Mouse (Mus musculus): ENCODE measurements at regions not wholly inside any gene's neighbourhood (a gene's known extent, or its start where the extent isn't known, plus 50 kb on each side); places are given as distances from the start of the nearest gene placed in this dataset.

- Histone ChIP-seq H3K4me3 (ENCODE audit: low read depth, low read length) (no peak overlapping the region), H3K9ac (ENCODE audit: low read length) (no peak overlapping the region), H3K4me2 (no peak overlapping the region), H3K9me3 (ENCODE audit: control insufficient read depth, low read length) (no peaks in the 10 kb centered on the region), H3K36me3 (ENCODE audit: control insufficient read depth, insufficient read depth, low read length) (no peaks in the 10 kb centered on the region), H3K27ac (ENCODE audit: low read depth, low read length) (no peak overlapping the region), H3K4me1 (ENCODE audit: control insufficient read depth, insufficient read depth, low read length) (no peaks in the 10 kb centered on the region), H3K27me3 (ENCODE audit: control insufficient read depth, insufficient read depth, low read length) (no peaks in the 10 kb centered on the region)
- DNase-seq (ENCODE audit: low spot score, missing footprints) (no peak), ATAC-seq (ENCODE audit: low FRiP score) (no peak)
- 71% methylated on average over 1 of the region's 1 CpGs for WGBS
These were observed 165.0 kb upstream of the Pter start for GRCm38 (mm10) chr2:12758816-12759215.

- Histone ChIP-seq H3K4me1 (ENCODE audit: control insufficient read depth, insufficient read depth, low read length) (no peaks in the 10 kb centered on the region), H3K4me2 (no peak overlapping the region), H3K27ac (ENCODE audit: low read depth, low read length) (no peak overlapping the region), H3K27me3 (ENCODE audit: control insufficient read depth, insufficient read depth, low read length) (no peaks in the 10 kb centered on the region), H3K9ac (ENCODE audit: low read length) (no peak overlapping the region), H3K9me3 (ENCODE audit: control insufficient read depth, low read length) (no peaks in the 10 kb centered on the region), H3K4me3 (ENCODE audit: low read depth, low read length) (no peak overlapping the region), H3K36me3 (ENCODE audit: control insufficient read depth, insufficient read depth, low read length) (no peaks in the 10 kb centered on the region)
- DNase-seq (ENCODE audit: low spot score, missing footprints) (no peak), ATAC-seq (ENCODE audit: low FRiP score) (no peak)
- 93% methylated on average over 3 of the region's 3 CpGs for WGBS
These were observed 163.9 kb upstream of the Pter start for GRCm38 (mm10) chr2:12759931-12760330.

GRCm38 (mm10) chr2:12761461-12761860, 162.4 kb upstream of the Pter start:
- no peak overlapping the region for H3K4me3 ChIP-seq (ENCODE audit: low read depth, low read length)
- 87% methylated on average over 3 of the region's 3 CpGs for WGBS
- no peaks in the 10 kb centered on the region for H3K36me3 ChIP-seq (ENCODE audit: control insufficient read depth, insufficient read depth, low read length)
- H3K9me3 ChIP-seq (ENCODE audit: control insufficient read depth, low read length), result no peaks in the 10 kb centered on the region
- ATAC-seq (ENCODE audit: low FRiP score) (no peak), DNase-seq (ENCODE audit: low spot score, missing footprints) (no peak)
- no peak overlapping the region for H3K4me2 ChIP-seq
- H3K4me1 ChIP-seq (ENCODE audit: control insufficient read depth, insufficient read depth, low read length), result no peaks in the 10 kb centered on the region
- no peaks in the 10 kb centered on the region for H3K27me3 ChIP-seq (ENCODE audit: control insufficient read depth, insufficient read depth, low read length)
- no peak overlapping the region for H3K27ac ChIP-seq (ENCODE audit: low read depth, low read length)
- no peak overlapping the region for H3K9ac ChIP-seq (ENCODE audit: low read length)

GRCm38 (mm10) chr2:12764510-12764909, 159.3 kb upstream of the Pter start:
- Histone ChIP-seq H3K4me1 (ENCODE audit: control insufficient read depth, insufficient read depth, low read length) (no peaks in the 10 kb centered on the region), H3K4me2 (no peak overlapping the region), H3K36me3 (ENCODE audit: control insufficient read depth, insufficient read depth, low read length) (no peaks in the 10 kb centered on the region), H3K9me3 (ENCODE audit: control insufficient read depth, low read length) (no peaks in the 10 kb centered on the region), H3K4me3 (ENCODE audit: low read depth, low read length) (no peak overlapping the region), H3K9ac (ENCODE audit: low read length) (no peak overlapping the region), H3K27ac (ENCODE audit: low read depth, low read length) (no peak overlapping the region), H3K27me3 (ENCODE audit: control insufficient read depth, insufficient read depth, low read length) (no peaks in the 10 kb centered on the region)
- no peak for ATAC-seq (ENCODE audit: low FRiP score)
- 83% methylated on average over 1 of the region's 1 CpGs for WGBS
- no peak for DNase-seq (ENCODE audit: low spot score, missing footprints)

GRCm38 (mm10) chr2:12765336-12765735, 158.5 kb upstream of the Pter start:
- DNase-seq (ENCODE audit: low spot score, missing footprints) (no peak), ATAC-seq (ENCODE audit: low FRiP score) (no peak)
- Histone ChIP-seq H3K9me3 (ENCODE audit: control insufficient read depth, low read length) (no peaks in the 10 kb centered on the region), H3K36me3 (ENCODE audit: control insufficient read depth, insufficient read depth, low read length) (no peaks in the 10 kb centered on the region), H3K4me3 (ENCODE audit: low read depth, low read length) (no peak overlapping the region), H3K4me2 (no peak overlapping the region), H3K27ac (ENCODE audit: low read depth, low read length) (no peak overlapping the region), H3K9ac (ENCODE audit: low read length) (no peak overlapping the region), H3K4me1 (ENCODE audit: control insufficient read depth, insufficient read depth, low read length) (no peaks in the 10 kb centered on the region), H3K27me3 (ENCODE audit: control insufficient read depth, insufficient read depth, low read length) (no peaks in the 10 kb centered on the region)
- WGBS, result 95% methylated on average over 2 of the region's 2 CpGs

- Histone ChIP-seq H3K4me2 (no peak overlapping the region), H3K27me3 (ENCODE audit: control insufficient read depth, insufficient read depth, low read length) (no peaks in the 10 kb centered on the region), H3K27ac (ENCODE audit: low read depth, low read length) (no peak overlapping the region), H3K4me3 (ENCODE audit: low read depth, low read length) (no peak overlapping the region), H3K36me3 (ENCODE audit: control insufficient read depth, insufficient read depth, low read length) (no peaks in the 10 kb centered on the region), H3K9me3 (ENCODE audit: control insufficient read depth, low read length) (no peaks in the 10 kb centered on the region), H3K4me1 (ENCODE audit: control insufficient read depth, insufficient read depth, low read length) (no peaks in the 10 kb centered on the region), H3K9ac (ENCODE audit: low read length) (no peak overlapping the region)
- WGBS, result 75% methylated on average over 3 of the region's 3 CpGs
- ATAC-seq (ENCODE audit: low FRiP score), result no peak
- DNase-seq (ENCODE audit: low spot score, missing footprints), result no peak
These were observed 147.0 kb upstream of the Pter start for GRCm38 (mm10) chr2:12776866-12777265.

- ATAC-seq (ENCODE audit: low FRiP score), result no peak
- Histone ChIP-seq H3K4me1 (ENCODE audit: control insufficient read depth, insufficient read depth, low read length) (no peaks in the 10 kb centered on the region), H3K4me3 (ENCODE audit: low read depth, low read length) (no peak overlapping the region), H3K4me2 (no peak overlapping the region), H3K9ac (ENCODE audit: low read length) (no peak overlapping the region), H3K27ac (ENCODE audit: low read depth, low read length) (no peak overlapping the region), H3K36me3 (ENCODE audit: control insufficient read depth, insufficient read depth, low read length) (no peaks in the 10 kb centered on the region), H3K27me3 (ENCODE audit: control insufficient read depth, insufficient read depth, low read length) (no peaks in the 10 kb centered on the region), H3K9me3 (ENCODE audit: control insufficient read depth, low read length) (no peaks in the 10 kb centered on the region)
- 65% methylated on average over 2 of the region's 2 CpGs for WGBS
- DNase-seq (ENCODE audit: low spot score, missing footprints), result no peak
These were observed 146.1 kb upstream of the Pter start for GRCm38 (mm10) chr2:12777696-12778095.

GRCm38 (mm10) chr2:12792596-12792995, 131.2 kb upstream of the Pter start:
- 81% methylated on average over 2 of the region's 2 CpGs for WGBS
- Histone ChIP-seq H3K9ac (ENCODE audit: low read length) (no peak overlapping the region), H3K27ac (ENCODE audit: low read depth, low read length) (no peak overlapping the region), H3K4me1 (ENCODE audit: control insufficient read depth, insufficient read depth, low read length) (no peaks in the 10 kb centered on the region), H3K9me3 (ENCODE audit: control insufficient read depth, low read length) (no peaks in the 10 kb centered on the region), H3K4me3 (ENCODE audit: low read depth, low read length) (no peak overlapping the region), H3K27me3 (ENCODE audit: control insufficient read depth, insufficient read depth, low read length) (no peaks in the 10 kb centered on the region), H3K4me2 (no peak overlapping the region), H3K36me3 (ENCODE audit: control insufficient read depth, insufficient read depth, low read length) (no peaks in the 10 kb centered on the region)
- DNase-seq (ENCODE audit: low spot score, missing footprints) (no peak), ATAC-seq (ENCODE audit: low FRiP score) (no peak)

- no peak for ATAC-seq (ENCODE audit: low FRiP score)
- H3K36me3 ChIP-seq (ENCODE audit: control insufficient read depth, insufficient read depth, low read length), result no peaks in the 10 kb centered on the region
These were observed 126.1 kb upstream of the Pter start for GRCm38 (mm10) chr2:12797615-12798169.

More at GRCm38 (mm10) chr2:12797615-12798169, 126.1 kb upstream of the Pter start:
- Histone ChIP-seq H3K9me3 (ENCODE audit: control insufficient read depth, low read length) (no peaks in the 10 kb centered on the region), H3K4me3 (ENCODE audit: low read depth, low read length) (no peak overlapping the region), H3K4me1 (ENCODE audit: control insufficient read depth, insufficient read depth, low read length) (no peaks in the 10 kb centered on the region), H3K9ac (ENCODE audit: low read length) (no peak overlapping the region), H3K27me3 (ENCODE audit: control insufficient read depth, insufficient read depth, low read length) (no peaks in the 10 kb centered on the region), H3K27ac (ENCODE audit: low read depth, low read length) (no peak overlapping the region), H3K4me2 (no peak overlapping the region)
- 83% methylated on average over 1 of the region's 1 CpGs for WGBS
- no peak for DNase-seq (ENCODE audit: low spot score, missing footprints)

Measured in midbrain, embryonic 11.5 days (tissue).